Mouse (Mus musculus): ENCODE measurements around the gene Tinag.
"Not testable (repeated sequence)": the region's sequence is repeated elsewhere in the genome, so short reads cannot be mapped to it uniquely, and the experiment has no call there.

DNA sequence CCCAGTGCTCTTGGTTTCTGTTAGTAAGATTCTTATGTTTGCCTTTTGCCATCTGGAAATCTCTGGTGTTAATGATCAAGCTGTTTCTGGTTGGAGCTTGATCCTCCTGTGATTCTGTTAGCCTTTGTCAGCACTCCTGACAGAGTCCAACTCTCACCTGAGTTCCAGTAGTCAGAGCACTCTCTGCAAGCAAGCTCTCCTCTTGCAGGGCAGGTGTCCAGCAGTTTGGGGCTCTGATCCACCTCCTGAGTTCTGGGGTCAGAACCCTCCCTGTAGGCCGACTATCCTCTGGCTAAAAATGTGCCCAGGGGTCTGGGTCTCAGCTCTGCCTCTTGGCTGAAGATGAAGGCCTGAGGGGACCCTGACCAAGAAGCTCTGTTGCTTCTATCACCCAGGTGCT, 37.6 kb upstream of the Tinag start:
- not testable (repeated sequence) for TF ChIP-seq CTCF, POLR2A (IDR thresholded peaks at IDR 0.05; ENCODE audit: insufficient read depth, low read depth, low read length)

All from olfactory bulb, adult 2 months (tissue).